Mouse (Mus musculus) spleen, adult 2 months (tissue): ENCODE data around the gene Usf1.

Experiments used
- CTCF ChIP-seq: fragments of 200-500 bp; IDR thresholded peaks from 2 replicates; pipeline ENCODE4 v1.5.1; 2011; ENCODE audit warnings: mild to moderate bottlenecking, inconsistent platforms; ENCODE audit not compliant: insufficient read depth, insufficient read length, insufficient replicate concordance; ENCODE audit errors: extremely low read depth
- POLR2A ChIP-seq: fragments of 200-500 bp; IDR thresholded peaks from 2 replicates; pipeline ENCODE4 v1.6.1; 2011; ENCODE audit warnings: low read depth, low read length, inconsistent platforms

- TF ChIP-seq CTCF (no peak), POLR2A (no peak)
Observed at GRCm38 (mm10) chr1:171452522-171452921, 41.4 kb downstream of the Usf1 start.
